Mouse (Mus musculus) hematopoietic multipotent progenitor cell, adult 10-12 weeks (in vitro differentiated cells): ENCODE measurements around the gene F5. TPM values are rescaled to one million over a fixed set of nuclear protein-coding genes. Genes with fewer than 3 reads are reported as not detected.

Source experiments
- polyA plus RNA-seq: library from polyadenylated mRNA; stranded (reverse); fragments of >175 nt; gene quantifications from 2 replicates; pipeline ENCODE4 v1.2.3, GENCODE M21; 2012; ENCODE audit warnings: low replicate concordance

F5 gene
- 0.75 and 0.79 TPM in 2 replicates for polyA plus RNA-seq

GRCm38 (mm10) chr1:164151387-164152088 lies at the start of gene F5:
Gene F5 (plus strand): TSS chr1:164151838.

GRCm38 (mm10) chr1:164114947-164115493 lies 36.6 kb upstream of the F5 start, which contains the start of gene Selp:
Gene Selp (plus strand): TSS chr1:164115264.

GRCm38 (mm10) chr1:164248465-164249331 lies 97.1 kb downstream of the F5 start, which contains the start of gene Slc19a2:
Gene Slc19a2 (plus strand): TSS chr1:164249046.

Other genes starting within 250 kb of the F5 start
- 6.8 and 8.1 TPM in 2 replicates for gene Scyl3, start 222.7 kb upstream of the F5 start, polyA plus RNA-seq
- 0.55 and 1.1 TPM in 2 replicates for gene BC055324, start 157.0 kb upstream of the F5 start, polyA plus RNA-seq
- gene Mettl18, start 156.9 kb upstream of the F5 start, polyA plus RNA-seq = 0.25 and 0.61 TPM in 2 replicates
- gene Sele, start 103.6 kb upstream of the F5 start, polyA plus RNA-seq = 0.03 TPM in 1 of 2 replicates, not detected in the other
- gene Sell, start 89.9 kb upstream of the F5 start, polyA plus RNA-seq = 42.7 and 130 TPM in 2 replicates
- gene Selp, start 36.6 kb upstream of the F5 start, polyA plus RNA-seq = 0.59 and 0.88 TPM in 2 replicates
- gene Slc19a2, start 97.2 kb downstream of the F5 start, polyA plus RNA-seq = 4.8 and 7.8 TPM in 2 replicates
- gene Ccdc181, start 123.7 kb downstream of the F5 start, polyA plus RNA-seq = 1.2 and 3.5 TPM in 2 replicates
- 0.77 and 1.4 TPM in 2 replicates for gene Nme7, start 152.3 kb downstream of the F5 start, polyA plus RNA-seq
- 0.74 and 2.0 TPM in 2 replicates for gene Blzf1, start 155.7 kb downstream of the F5 start, polyA plus RNA-seq